Mouse (Mus musculus): ENCODE measurements at regions not wholly inside any gene's neighbourhood (a gene's known extent, or its start where the extent isn't known, plus 50 kb on each side); places are given as distances from the start of the nearest gene placed in this dataset.

- no peak for TF ChIP-seq POLR2A (IDR thresholded peaks at IDR 0.05; ENCODE audit: insufficient read depth, low read depth, low read length)
- no peak for TF ChIP-seq CTCF (IDR thresholded peaks at IDR 0.05; ENCODE audit: insufficient read depth, low read depth, low read length)
Measured at GRCm38 (mm10) chr14:45962474-45962873, 304.5 kb upstream of the Ddhd1 start.
